In the genomic region with DNA sequence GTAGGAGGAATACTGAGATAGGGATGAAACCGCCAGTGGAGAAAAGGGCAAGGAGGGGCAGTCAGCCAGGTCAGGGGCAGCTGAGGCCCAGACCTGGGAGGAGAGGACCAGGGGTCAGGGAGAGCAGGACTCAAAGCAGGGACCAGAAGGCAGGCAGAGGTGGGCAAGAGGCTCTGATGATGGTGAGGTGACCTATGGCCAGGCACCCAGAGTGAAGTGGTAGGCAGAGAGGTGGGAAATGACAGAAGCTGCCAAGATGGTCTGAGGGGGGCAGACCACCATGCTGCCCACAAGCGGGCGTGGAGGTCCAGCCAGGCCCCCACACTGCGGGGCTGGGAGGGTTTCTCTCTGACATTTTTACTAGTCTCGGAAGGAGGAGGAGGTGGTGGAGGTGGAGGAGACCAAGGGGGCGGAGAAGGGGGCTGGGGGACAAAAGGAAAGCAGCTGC, we compare ENCODE assay signal across 9 mouse cellular contexts. TPM values are rescaled to one million over a fixed set of nuclear protein-coding genes. Genes with fewer than 3 reads are reported as not detected.
A peak's percentile ranks its signal among the peaks of the same experiment; 100 is the strongest.
DNase-seq lines count a peak whose midpoint lies in the region; ATAC-seq and TF ChIP-seq lines count a peak whose summit lies in the region.
"Had no signal": no experiment of that assay in that cellular context is flagged by ENCODE, and none has a peak within 500 bp of the region (broad histone marks: within the 10 kb centered on the region; RNA-seq: fewer than 3 reads in every experiment).

No protein-coding gene starts in this region.

- TF ChIP-seq CTCF in liver, postnatal 0 days (IDR thresholded peaks at IDR 0.05; ENCODE audit: low read depth) = no peak

- 43% methylated on average over 6 of the region's 6 CpGs for WGBS in liver, embryonic 12.5 days (ENCODE audit: insufficient replicate concordance)
- 78% methylated on average over 6 of the region's 6 CpGs for WGBS in liver, postnatal 0 days (ENCODE audit: insufficient replicate concordance)
- whole genome bisulfite sequencing in embryonic facial prominence, embryonic 10.5 days = 31% methylated on average over 6 of the region's 6 CpGs
- WGBS in heart, embryonic 11.5 days (ENCODE audit: insufficient replicate concordance) = 48% methylated on average over 6 of the region's 6 CpGs
- WGBS in limb, embryonic 15.5 days = 22% methylated on average over 6 of the region's 6 CpGs

- no peak overlapping the region for H3K4me3 ChIP-seq in liver, embryonic 12.5 days
- no peak overlapping the region for H3K4me3 ChIP-seq in liver, postnatal 0 days (ENCODE audit: low read depth, low read length)
- H3K4me3 ChIP-seq in embryonic facial prominence, embryonic 10.5 days = peak overlapping the region; percentile 8; the same call in 1 of the 2 replicates
- no peak overlapping the region for H3K4me3 ChIP-seq in heart, embryonic 11.5 days (ENCODE audit: low read depth, low read length)
- peak overlapping the region; percentile 15; the same call in 1 of the 2 replicates for H3K4me3 ChIP-seq in limb, embryonic 15.5 days
- H3K4me3 ChIP-seq: liver, embryonic 15.5 days had no signal

- no peaks in the 10 kb centered on the region for H3K9me3 ChIP-seq in liver, embryonic 12.5 days (replicated peaks)
- H3K9me3 ChIP-seq in liver, postnatal 0 days (ENCODE audit: low read length) = no peaks in the 10 kb centered on the region
- no peaks in the 10 kb centered on the region for H3K9me3 ChIP-seq in embryonic facial prominence, embryonic 10.5 days
- no peaks in the 10 kb centered on the region for H3K9me3 ChIP-seq in heart, embryonic 11.5 days (replicated peaks; ENCODE audit: control insufficient read depth, low read length)
- H3K9me3 ChIP-seq in limb, embryonic 15.5 days = no peaks in the 10 kb centered on the region
- H3K9me3 ChIP-seq: liver, embryonic 15.5 days had no signal

- H3K36me3 ChIP-seq in liver, embryonic 12.5 days = no peaks in the 10 kb centered on the region
- no peaks in the 10 kb centered on the region for H3K36me3 ChIP-seq in liver, postnatal 0 days (replicated peaks; ENCODE audit: insufficient read depth, low read length)
- H3K36me3 ChIP-seq in embryonic facial prominence, embryonic 10.5 days (replicated peaks) = no peaks in the 10 kb centered on the region
- H3K36me3 ChIP-seq in heart, embryonic 11.5 days (ENCODE audit: control insufficient read depth, insufficient read depth, low read length) = no peaks in the 10 kb centered on the region
- H3K36me3 ChIP-seq in limb, embryonic 15.5 days = no peaks in the 10 kb centered on the region
- H3K36me3 ChIP-seq: liver, embryonic 15.5 days had no signal

- no peak for DNase-seq in liver, postnatal 0 days
- DNase-seq in embryonic facial prominence, embryonic 10.5 days (ENCODE audit: low spot score) = no peak
- DNase-seq in spleen, postnatal 36 days (ENCODE audit: low spot score in 2 of 2) = no peak
- DNase-seq in spleen, postnatal 10 days (ENCODE audit: low spot score in 2 of 2) = no peak
- DNase-seq: cerebellum, adult 11 months had no signal

- peak overlapping the region; percentile 2 for H3K27ac ChIP-seq in liver, embryonic 12.5 days
- no peak overlapping the region for H3K27ac ChIP-seq in liver, postnatal 0 days (ENCODE audit: low read depth)
- H3K27ac ChIP-seq in embryonic facial prominence, embryonic 10.5 days (replicated peaks) = peak overlapping the region; percentile 90
- H3K27ac ChIP-seq in heart, embryonic 11.5 days (ENCODE audit: low read depth, low read length) = peak overlapping the region; percentile 86
- peak overlapping the region; percentile 83 for H3K27ac ChIP-seq in limb, embryonic 15.5 days
- H3K27ac ChIP-seq: liver, embryonic 15.5 days had no signal

- no peak for TF ChIP-seq EP300 in liver, postnatal 0 days (IDR thresholded peaks at IDR 0.05; ENCODE audit: low read depth)

- no peak overlapping the region; the same call in 1 of the 2 replicates for H3K9ac ChIP-seq in liver, embryonic 12.5 days
- no peak overlapping the region for H3K9ac ChIP-seq in liver, postnatal 0 days (replicated peaks)
- peak overlapping the region; percentile 69; the same call in 1 of the 2 replicates for H3K9ac ChIP-seq in heart, embryonic 11.5 days (ENCODE audit: low read depth, low read length)
- H3K9ac ChIP-seq in limb, embryonic 15.5 days = no peak overlapping the region
- H3K9ac ChIP-seq: liver, embryonic 15.5 days had no signal

- 0 out of 2 replicates have a peak, but pooled peaks cover 11% of the 10 kb centered on the region for H3K27me3 ChIP-seq in liver, embryonic 12.5 days (replicated peaks)
- no peaks in the 10 kb centered on the region for H3K27me3 ChIP-seq in liver, postnatal 0 days (ENCODE audit: insufficient read depth, low read length)
- no peaks in the 10 kb centered on the region for H3K27me3 ChIP-seq in embryonic facial prominence, embryonic 10.5 days (replicated peaks; ENCODE audit: low read depth, poor library complexity, severe bottlenecking)
- H3K27me3 ChIP-seq in heart, embryonic 11.5 days (ENCODE audit: control insufficient read depth, insufficient read depth, low read length) = no peaks in the 10 kb centered on the region
- no peaks in the 10 kb centered on the region for H3K27me3 ChIP-seq in limb, embryonic 15.5 days
- H3K27me3 ChIP-seq: liver, embryonic 15.5 days had no signal

- no peak overlapping the region for H3K4me2 ChIP-seq in liver, embryonic 12.5 days
- no peak overlapping the region for H3K4me2 ChIP-seq in liver, postnatal 0 days (ENCODE audit: low read depth, low read length)
- peak overlapping the region; percentile 45; the same call in 1 of the 2 replicates for H3K4me2 ChIP-seq in heart, embryonic 11.5 days
- peak overlapping the region; percentile 34 for H3K4me2 ChIP-seq in limb, embryonic 15.5 days
- H3K4me2 ChIP-seq: liver, embryonic 15.5 days had no signal

- peaks cover 11% of the 10 kb centered on the region; the same call in 1 of the 2 replicates for H3K4me1 ChIP-seq in liver, embryonic 12.5 days
- H3K4me1 ChIP-seq in liver, postnatal 0 days (ENCODE audit: insufficient read depth) = no peaks in the 10 kb centered on the region
- H3K4me1 ChIP-seq in embryonic facial prominence, embryonic 10.5 days = peaks cover 63% of the 10 kb centered on the region
- peaks cover 42% of the 10 kb centered on the region for H3K4me1 ChIP-seq in heart, embryonic 11.5 days (ENCODE audit: control insufficient read depth, insufficient read depth, low read length)
- peaks cover 50% of the 10 kb centered on the region for H3K4me1 ChIP-seq in limb, embryonic 15.5 days
- H3K4me1 ChIP-seq: liver, embryonic 15.5 days had no signal

- no peak for ATAC-seq in liver, embryonic 12.5 days
- no peak for ATAC-seq in liver, postnatal 0 days
- ATAC-seq in heart, embryonic 11.5 days (replicated peaks; ENCODE audit: insufficient number of reproducible peaks, low FRiP score, low TSS enrichment) = no peak
- 0 out of 2 replicates have a peak, but pooled peaks have one; percentile 15 for ATAC-seq in limb, embryonic 15.5 days (ENCODE audit: insufficient number of reproducible peaks, low FRiP score, low TSS enrichment, low read depth)

RNA-seq across cellular contexts. Expression of a gene that starts 10.8 kb away (rescaled TPM):
- polyA plus RNA-seq in liver, embryonic 12.5 days (2016; fragmentation: Nextera tagmentation; extraction: Ambion mirVana) = 16.7 and 17.0 TPM in 2 replicates
- 31.5 and 33.6 TPM in 2 replicates for polyA plus RNA-seq in liver, postnatal 0 days (2015; fragmentation: Nextera tagmentation; extraction: Ambion mirVana)
- polyA plus RNA-seq in embryonic facial prominence, embryonic 10.5 days (2016; fragmentation: Nextera tagmentation; extraction: Ambion mirVana) = 20.9 and 21.4 TPM in 2 replicates
- 31.4 and 32.1 TPM in 2 replicates for polyA plus RNA-seq in heart, embryonic 11.5 days (2014; fragmentation: Nextera tagmentation; extraction: Ambion mirVana)
- 57.3 and 63.3 TPM in 2 replicates for polyA plus RNA-seq in limb, embryonic 15.5 days (2015; fragmentation: Nextera tagmentation; extraction: Ambion mirVana)

RNA-seq across cellular contexts. Expression of a gene that starts 27.2 kb away (rescaled TPM):
- 0.51 TPM in 1 of 2 replicates, not detected in the other for polyA plus RNA-seq in liver, embryonic 12.5 days (2016; fragmentation: Nextera tagmentation; extraction: Ambion mirVana)
- polyA plus RNA-seq in liver, postnatal 0 days (2015; fragmentation: Nextera tagmentation; extraction: Ambion mirVana) = 3.6 and 72.5 TPM in 2 replicates
- polyA plus RNA-seq in embryonic facial prominence, embryonic 10.5 days (2016; fragmentation: Nextera tagmentation; extraction: Ambion mirVana) = 1.4 and 1.6 TPM in 2 replicates
- polyA plus RNA-seq in heart, embryonic 11.5 days (2014; fragmentation: Nextera tagmentation; extraction: Ambion mirVana) = 16.0 and 16.3 TPM in 2 replicates
- polyA plus RNA-seq in limb, embryonic 15.5 days (2015; fragmentation: Nextera tagmentation; extraction: Ambion mirVana) = 154 and 517 TPM in 2 replicates

RNA-seq across cellular contexts. Expression of a gene that starts 29.8 kb away (rescaled TPM):
- polyA plus RNA-seq in liver, embryonic 12.5 days (2016; fragmentation: Nextera tagmentation; extraction: Ambion mirVana) = 1.8 and 2.4 TPM in 2 replicates
- 6.9 and 72.7 TPM in 2 replicates for polyA plus RNA-seq in liver, postnatal 0 days (2015; fragmentation: Nextera tagmentation; extraction: Ambion mirVana)
- polyA plus RNA-seq in embryonic facial prominence, embryonic 10.5 days (2016; fragmentation: Nextera tagmentation; extraction: Ambion mirVana) = 1.7 and 2.5 TPM in 2 replicates
- 46.1 and 51.6 TPM in 2 replicates for polyA plus RNA-seq in heart, embryonic 11.5 days (2014; fragmentation: Nextera tagmentation; extraction: Ambion mirVana)
- 136 and 529 TPM in 2 replicates for polyA plus RNA-seq in limb, embryonic 15.5 days (2015; fragmentation: Nextera tagmentation; extraction: Ambion mirVana)

RNA-seq across cellular contexts. Expression of a gene that starts 36.8 kb away (rescaled TPM):
- not detected in 2 replicates for polyA plus RNA-seq in liver, embryonic 12.5 days (2016; fragmentation: Nextera tagmentation; extraction: Ambion mirVana)
- polyA plus RNA-seq in liver, postnatal 0 days (2015; fragmentation: Nextera tagmentation; extraction: Ambion mirVana) = not detected in 2 replicates
- polyA plus RNA-seq in embryonic facial prominence, embryonic 10.5 days (2016; fragmentation: Nextera tagmentation; extraction: Ambion mirVana) = not detected in 2 replicates
- polyA plus RNA-seq in heart, embryonic 11.5 days (2014; fragmentation: Nextera tagmentation; extraction: Ambion mirVana) = 0.26 and 0.31 TPM in 2 replicates
- polyA plus RNA-seq in limb, embryonic 15.5 days (2015; fragmentation: Nextera tagmentation; extraction: Ambion mirVana) = 6.3 and 6.7 TPM in 2 replicates

Comparison
In these comparisons a context has a peak if more than half of its experiments do, and no peak if none do; other contexts are left out.
1. H3K4me2 ChIP-seq: peak in heart, embryonic 11.5 days (single experiment) and limb, embryonic 15.5 days (single experiment); none in liver, embryonic 12.5 days (single experiment) and liver, postnatal 0 days (single experiment).
2. H3K4me3 ChIP-seq: peak in embryonic facial prominence, embryonic 10.5 days (single experiment) and limb, embryonic 15.5 days (single experiment); none in liver, embryonic 12.5 days (single experiment), liver, postnatal 0 days (single experiment) and heart, embryonic 11.5 days (single experiment).